Mouse (Mus musculus) embryonic facial prominence, embryonic 10.5 days (tissue): ENCODE measurements at regions not wholly inside any gene's neighbourhood (a gene's known extent, or its start where the extent isn't known, plus 50 kb on each side); places are given as distances from the start of the nearest gene placed in this dataset.

Experiments used
- DNase-seq: peaks from one replicate; pipeline ENCODE4 v3.0.0-alpha.2; 2017; ENCODE audit warnings: low spot score
- H3K27ac ChIP-seq: fragments of 300-500 bp; sonication (generic); replicated peaks from 2 replicates; pipeline ENCODE4 v1.5.1; 2016; ENCODE audit warnings: mild to moderate bottlenecking
- H3K27me3 ChIP-seq: fragments of 300-500 bp; sonication (generic); replicated peaks from 2 replicates; pipeline ENCODE4 v1.6.1; 2016; ENCODE audit warnings: low read depth, mild to moderate bottlenecking; ENCODE audit not compliant: poor library complexity, severe bottlenecking
- H3K36me3 ChIP-seq: fragments of 300-500 bp; sonication (generic); replicated peaks from 2 replicates; pipeline ENCODE4 v1.6.1; 2016; ENCODE audit warnings: mild to moderate bottlenecking, moderate library complexity
- H3K4me1 ChIP-seq: fragments of 300-500 bp; sonication (generic); 2 replicates; pipeline ENCODE4 v1.6.1; 2016
- H3K4me3 ChIP-seq: fragments of 300-500 bp; sonication (generic); 2 replicates; pipeline ENCODE4 v1.5.1; 2016; ENCODE audit warnings: mild to moderate bottlenecking, moderate library complexity
- H3K9me3 ChIP-seq: fragments of 300-500 bp; sonication (generic); 2 replicates; pipeline ENCODE4 v1.6.1; 2016; ENCODE audit warnings: mild to moderate bottlenecking
- WGBS: fragments of 180-500 bp; shearing (Covaris S2); methylation state at CpG from one replicate; pipeline ENCODE4 v1.1.7; 2016; 5-methylcytosine and 5-hydroxymethylcytosine counted together

- no peaks in the 10 kb centered on the region for H3K4me1 ChIP-seq
- no peaks in the 10 kb centered on the region for H3K27me3 ChIP-seq
- no peaks in the 10 kb centered on the region for H3K36me3 ChIP-seq
- WGBS = 88% methylated on average over 1 of the region's 1 CpGs
- no peak overlapping the region for H3K27ac ChIP-seq
- no peak for DNase-seq
- H3K9me3 ChIP-seq = no peaks in the 10 kb centered on the region
- no peak overlapping the region for H3K4me3 ChIP-seq
These were observed 1031.9 kb downstream of the Gsdmc2 start for GRCm38 (mm10) chr15:62813093-62813492.

DNA sequence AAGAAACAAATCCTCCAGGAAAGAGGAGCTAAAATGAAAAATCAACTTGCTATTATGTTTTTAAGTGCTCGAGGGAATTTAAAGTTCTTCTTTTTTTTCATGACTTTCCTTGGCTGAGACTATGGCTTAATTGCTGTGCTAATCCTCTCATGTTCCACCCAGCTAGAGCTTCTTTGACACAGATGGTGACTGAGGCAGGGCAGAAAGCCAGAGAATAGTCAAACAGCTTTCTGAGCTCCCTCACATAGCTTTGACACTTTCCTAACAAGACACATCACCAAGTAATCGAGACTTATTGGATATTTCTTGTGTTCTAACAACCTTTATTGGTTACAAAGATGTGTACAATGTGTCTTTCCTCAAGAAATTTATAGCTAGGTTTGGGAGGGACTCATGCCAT is 1033.0 kb downstream of the Gsdmc2 start:
- 78% methylated on average over 2 of the region's 2 CpGs for WGBS
- DNase-seq = no peak
- Histone ChIP-seq H3K36me3 (no peaks in the 10 kb centered on the region), H3K4me3 (no peak overlapping the region), H3K4me1 (no peaks in the 10 kb centered on the region), H3K9me3 (no peaks in the 10 kb centered on the region), H3K27me3 (no peaks in the 10 kb centered on the region), H3K27ac (no peak overlapping the region)

GRCm38 (mm10) chr15:62809320-62809719 is 1035.7 kb downstream of the Gsdmc2 start:
- no peaks in the 10 kb centered on the region for H3K9me3 ChIP-seq
- 86% methylated on average over 3 of the region's 3 CpGs for WGBS
- H3K36me3 ChIP-seq = no peaks in the 10 kb centered on the region
- H3K27ac ChIP-seq = no peak overlapping the region
- H3K4me3 ChIP-seq = no peak overlapping the region
- no peaks in the 10 kb centered on the region for H3K4me1 ChIP-seq
- no peak for DNase-seq
- H3K27me3 ChIP-seq = no peaks in the 10 kb centered on the region

GRCm38 (mm10) chr15:62808087-62808808 is 1036.7 kb downstream of the Gsdmc2 start:
- H3K36me3 ChIP-seq = no peaks in the 10 kb centered on the region
- no peaks in the 10 kb centered on the region for H3K4me1 ChIP-seq
- H3K4me3 ChIP-seq = no peak overlapping the region
- no peaks in the 10 kb centered on the region for H3K9me3 ChIP-seq
- DNase-seq = no peak
- WGBS = 92% methylated on average over 4 of the region's 4 CpGs
- no peaks in the 10 kb centered on the region for H3K27me3 ChIP-seq
- no peak overlapping the region for H3K27ac ChIP-seq

DNA sequence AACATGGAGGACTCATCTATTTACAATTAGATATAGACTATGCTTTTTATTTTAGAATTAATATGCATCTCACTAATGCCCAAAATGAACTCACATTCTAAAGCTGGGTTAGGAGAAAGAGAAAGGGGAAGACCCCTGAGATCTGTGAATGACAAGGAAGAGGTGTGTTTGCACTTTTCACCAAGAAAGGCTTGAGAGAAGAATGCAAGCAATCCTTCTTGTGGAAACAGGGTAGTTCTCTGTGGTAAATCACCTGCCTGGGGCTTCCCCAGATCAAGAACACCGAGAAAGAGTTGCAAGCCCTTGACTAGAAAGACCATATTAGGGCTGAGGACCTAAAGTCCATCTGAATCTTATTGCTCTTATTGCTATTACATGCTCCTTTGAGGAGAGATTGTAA is 1037.6 kb downstream of the Gsdmc2 start:
- no peak overlapping the region for H3K4me3 ChIP-seq
- no peaks in the 10 kb centered on the region for H3K36me3 ChIP-seq
- no peak for DNase-seq
- H3K4me1 ChIP-seq = no peaks in the 10 kb centered on the region
- no peak overlapping the region for H3K27ac ChIP-seq
- no peaks in the 10 kb centered on the region for H3K27me3 ChIP-seq
- WGBS = 82% methylated on average over 1 of the region's 1 CpGs
- H3K9me3 ChIP-seq = no peaks in the 10 kb centered on the region

- Histone ChIP-seq H3K27ac (no peak overlapping the region), H3K4me1 (no peaks in the 10 kb centered on the region), H3K36me3 (no peaks in the 10 kb centered on the region), H3K27me3 (no peaks in the 10 kb centered on the region), H3K4me3 (no peak overlapping the region), H3K9me3 (no peaks in the 10 kb centered on the region)
- no peak for DNase-seq
These were observed 1042.2 kb downstream of the Gsdmc2 start for GRCm38 (mm10) chr15:62802770-62803169.

GRCm38 (mm10) chr15:62798731-62799130 is 1046.2 kb downstream of the Gsdmc2 start:
- H3K4me3 ChIP-seq = no peak overlapping the region
- H3K9me3 ChIP-seq = no peaks in the 10 kb centered on the region
- H3K4me1 ChIP-seq = no peaks in the 10 kb centered on the region
- no peak overlapping the region for H3K27ac ChIP-seq
- H3K27me3 ChIP-seq = no peaks in the 10 kb centered on the region
- DNase-seq = no peak
- 81% methylated on average over 4 of the region's 4 CpGs for WGBS
- no peaks in the 10 kb centered on the region for H3K36me3 ChIP-seq

DNA sequence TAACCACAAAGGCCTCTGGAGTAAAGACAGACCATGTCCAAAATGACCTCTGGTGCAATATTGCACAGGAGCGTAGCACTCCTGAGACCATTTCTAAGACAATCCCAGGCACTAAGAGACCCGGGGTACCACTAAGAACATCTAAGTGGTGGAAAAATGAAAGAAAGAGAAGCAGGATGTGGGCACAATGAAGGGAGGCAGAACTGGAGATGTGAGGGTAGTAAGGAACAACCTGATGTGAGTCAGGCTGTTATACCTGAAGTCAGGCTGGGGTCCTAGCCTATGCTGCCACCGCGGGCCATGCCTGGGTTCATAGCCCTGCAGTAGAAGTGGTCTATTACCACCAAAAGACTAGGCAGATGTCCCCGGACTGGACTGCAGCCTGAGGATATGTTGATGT is 1051.4 kb downstream of the Gsdmc2 start:
- no peaks in the 10 kb centered on the region for H3K27me3 ChIP-seq
- H3K4me3 ChIP-seq = no peak overlapping the region
- no peak for DNase-seq
- H3K36me3 ChIP-seq = no peaks in the 10 kb centered on the region
- H3K9me3 ChIP-seq = no peaks in the 10 kb centered on the region
- 92% methylated on average over 5 of the region's 5 CpGs for whole genome bisulfite sequencing
- no peaks in the 10 kb centered on the region for H3K4me1 ChIP-seq
- H3K27ac ChIP-seq = no peak overlapping the region

GRCm38 (mm10) chr15:62792084-62792483 is 1052.9 kb downstream of the Gsdmc2 start:
- no peak for DNase-seq
- no peak overlapping the region for H3K27ac ChIP-seq
- no peaks in the 10 kb centered on the region for H3K4me1 ChIP-seq
- no peaks in the 10 kb centered on the region for H3K36me3 ChIP-seq
- no peaks in the 10 kb centered on the region for H3K9me3 ChIP-seq
- H3K27me3 ChIP-seq = no peaks in the 10 kb centered on the region
- no peak overlapping the region for H3K4me3 ChIP-seq
- WGBS = 80% methylated on average over 1 of the region's 1 CpGs

GRCm38 (mm10) chr15:62787753-62788152 is 1057.2 kb downstream of the Gsdmc2 start:
- 86% methylated on average over 2 of the region's 2 CpGs for WGBS
- no peaks in the 10 kb centered on the region for H3K9me3 ChIP-seq
- no peak overlapping the region for H3K27ac ChIP-seq
- H3K27me3 ChIP-seq = no peaks in the 10 kb centered on the region
- no peak for DNase-seq
- H3K4me3 ChIP-seq = no peak overlapping the region
- no peaks in the 10 kb centered on the region for H3K36me3 ChIP-seq
- no peaks in the 10 kb centered on the region for H3K4me1 ChIP-seq

GRCm38 (mm10) chr15:62786315-62786714 is 1058.7 kb downstream of the Gsdmc2 start:
- 61% methylated on average over 1 of the region's 1 CpGs for WGBS
- H3K4me3 ChIP-seq = no peak overlapping the region
- no peaks in the 10 kb centered on the region for H3K36me3 ChIP-seq
- DNase-seq = no peak
- H3K27me3 ChIP-seq = no peaks in the 10 kb centered on the region
- H3K4me1 ChIP-seq = no peaks in the 10 kb centered on the region
- no peak overlapping the region for H3K27ac ChIP-seq
- no peaks in the 10 kb centered on the region for H3K9me3 ChIP-seq

DNA sequence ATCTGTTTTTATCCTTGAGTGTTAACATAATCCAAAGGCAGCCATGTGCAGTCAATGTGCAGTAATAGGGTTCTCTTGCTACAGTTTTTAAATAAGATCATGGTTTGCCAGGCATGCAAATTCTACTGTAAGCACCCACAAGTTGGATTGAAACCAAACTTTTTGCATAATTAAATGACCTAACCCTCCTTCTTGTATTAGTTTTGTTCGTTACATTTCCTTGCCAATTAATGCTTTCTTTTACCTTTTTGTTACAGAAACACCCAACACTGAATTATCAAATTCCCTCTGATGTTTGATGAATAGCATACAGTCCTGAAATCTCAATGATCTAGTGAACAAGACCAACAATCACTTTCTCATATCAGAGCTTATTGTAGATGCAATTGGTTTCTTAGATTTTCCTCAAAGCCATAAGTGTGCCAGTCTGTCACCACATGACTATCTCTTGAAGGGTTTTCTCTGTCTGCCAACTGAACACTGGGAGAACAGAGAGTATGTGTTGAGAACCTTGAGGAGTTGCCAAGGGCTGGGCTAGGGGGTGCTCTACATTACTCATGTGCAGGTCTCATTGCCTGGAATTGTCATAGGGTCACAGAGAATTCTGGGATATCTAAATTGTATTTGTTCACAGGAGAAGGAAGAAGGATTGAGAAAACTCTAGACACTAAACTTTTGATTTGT is 1060.4 kb downstream of the Gsdmc2 start:
- no peak overlapping the region for H3K27ac ChIP-seq
- H3K4me3 ChIP-seq = no peak overlapping the region
- no peaks in the 10 kb centered on the region for H3K4me1 ChIP-seq
- no peaks in the 10 kb centered on the region for H3K36me3 ChIP-seq
- H3K9me3 ChIP-seq = no peaks in the 10 kb centered on the region
- no peak for DNase-seq
- 91% methylated on average over 1 of the region's 1 CpGs for WGBS
- no peaks in the 10 kb centered on the region for H3K27me3 ChIP-seq

DNA sequence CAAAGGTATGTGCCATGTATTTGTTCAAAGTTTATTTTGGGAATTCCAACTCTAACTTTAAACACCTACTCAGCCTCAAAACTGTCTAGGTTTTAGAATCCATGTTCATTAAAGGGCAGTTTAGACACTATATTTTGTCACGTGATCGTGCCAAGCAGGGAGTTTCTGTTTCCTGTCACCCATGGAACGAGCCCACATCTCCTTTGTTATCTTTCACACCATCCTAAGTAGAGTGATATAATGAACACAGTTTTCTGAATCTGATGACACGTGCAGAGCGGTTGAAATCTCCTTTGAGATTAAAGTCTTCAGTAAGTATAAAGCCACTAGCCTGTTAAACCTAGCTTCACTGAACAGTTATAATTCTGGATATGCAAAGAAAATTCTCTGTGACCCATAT is 1066.1 kb downstream of the Gsdmc2 start:
- no peaks in the 10 kb centered on the region for H3K36me3 ChIP-seq
- H3K9me3 ChIP-seq = no peaks in the 10 kb centered on the region
- H3K27me3 ChIP-seq = no peaks in the 10 kb centered on the region
- no peaks in the 10 kb centered on the region for H3K4me1 ChIP-seq
- no peak for DNase-seq
- H3K4me3 ChIP-seq = no peak overlapping the region
- WGBS = 90% methylated on average over 5 of the region's 5 CpGs
- no peak overlapping the region for H3K27ac ChIP-seq
